Mouse (Mus musculus): ENCODE data around the gene Epop.

The Epop gene

GRCm38 (mm10) chr11:97590227-97590960 lies 39.1 kb downstream of the Epop start:
- peak; percentile 74 for DNase-seq (ENCODE audit: low read depth, low spot score)

GRCm38 (mm10) chr11:97589216-97589615 lies 40.3 kb downstream of the Epop start:
- DNase-seq (ENCODE audit: low read depth, low spot score) = peak; percentile 80

GRCm38 (mm10) chr11:97585932-97586331 lies 43.6 kb downstream of the Epop start:
- DNase-seq (ENCODE audit: low read depth, low spot score) = no peak

- no peak for DNase-seq (ENCODE audit: low read depth, low spot score)
These were observed 45.0 kb downstream of the Epop start for GRCm38 (mm10) chr11:97584476-97584875.

- no peak for DNase-seq (ENCODE audit: low read depth, low spot score)
These were observed 50.2 kb downstream of the Epop start for GRCm38 (mm10) chr11:97579088-97579857.

GRCm38 (mm10) chr11:97578286-97578685 lies 51.2 kb downstream of the Epop start:
- no peak for DNase-seq (ENCODE audit: low read depth, low spot score)

Measured in telencephalon, adult 2 months (tissue).